Comparison of ENCODE assay signal across 9 mouse cellular contexts in genomic region chr19:45953286-45953685, GRCm38 (mm10). TPM values are rescaled to one million over a fixed set of nuclear protein-coding genes. Genes with fewer than 3 reads are reported as not detected.
DNase-seq lines count a peak whose midpoint lies in the region; ATAC-seq lines count a peak whose summit lies in the region.
"Had no signal": no experiment of that assay in that cellular context is flagged by ENCODE, and none has a peak within 500 bp of the region (broad histone marks: within the 10 kb centered on the region; RNA-seq: fewer than 3 reads in every experiment).

No protein-coding gene starts in this region.

- no peaks in the 10 kb centered on the region for H3K9me3 ChIP-seq in kidney, embryonic 15.5 days (replicated peaks)
- H3K9me3 ChIP-seq: lung, embryonic 15.5 days had no signal

- peak; percentile 12 to 74 for DNase-seq in adrenal gland, adult (ENCODE audit: inconsistent age in 2 of 2, low spot score in 1 of 2)
- DNase-seq in adrenal gland, postnatal 25 days: no peak
- peak; percentile 34 for DNase-seq in kidney, postnatal 10 days
- peak; percentile 37 for DNase-seq in T-cell, adult 2 months (ENCODE audit: low spot score)
- DNase-seq in induced T-regulatory cell, adult 2 months (ENCODE audit: low read depth): peak; percentile 61
- peak; percentile 69 for DNase-seq in retina, postnatal 1 day
- DNase-seq in testis, postnatal 10 days (ENCODE audit: low spot score): no peak

- H3K27me3 ChIP-seq in kidney, embryonic 15.5 days: no peaks in the 10 kb centered on the region
- H3K27me3 ChIP-seq: lung, embryonic 15.5 days had no signal

- H3K27ac ChIP-seq in kidney, embryonic 15.5 days: no peak overlapping the region
- H3K27ac ChIP-seq: lung, embryonic 15.5 days had no signal

- H3K9ac ChIP-seq in kidney, embryonic 15.5 days: no peak overlapping the region
- H3K9ac ChIP-seq: lung, embryonic 15.5 days had no signal

- no peaks in the 10 kb centered on the region for H3K4me1 ChIP-seq in kidney, embryonic 15.5 days
- H3K4me1 ChIP-seq: lung, embryonic 15.5 days had no signal

- no peak overlapping the region for H3K4me3 ChIP-seq in kidney, embryonic 15.5 days (replicated peaks)
- H3K4me3 ChIP-seq: lung, embryonic 15.5 days had no signal

- peaks cover 67% of the 10 kb centered on the region for H3K36me3 ChIP-seq in kidney, embryonic 15.5 days

- 3% methylated on average over 3 of the region's 3 CpGs for WGBS in kidney, embryonic 15.5 days

- ATAC-seq in kidney, embryonic 15.5 days (replicated peaks; ENCODE audit: low FRiP score): no peak

- H3K4me2 ChIP-seq in kidney, embryonic 15.5 days: no peak overlapping the region
- H3K4me2 ChIP-seq: lung, embryonic 15.5 days had no signal

RNA-seq across cellular contexts. Expression of gene Armh3, which starts 45.0 kb away (rescaled TPM):
- total RNA-seq in adrenal gland, postnatal 25 days (2021): 16.9 and 19.7 TPM in 2 replicates
- 18.6 and 18.8 TPM in 2 replicates for polyA plus RNA-seq in kidney, embryonic 15.5 days (2015; fragmentation: Nextera tagmentation; extraction: Ambion mirVana)

RNA-seq across cellular contexts. Expression of gene Hps6, which starts 50.0 kb away (rescaled TPM):
- total RNA-seq in adrenal gland, postnatal 25 days (2021): 19.9 and 26.3 TPM in 2 replicates
- polyA plus RNA-seq in kidney, embryonic 15.5 days (2015; fragmentation: Nextera tagmentation; extraction: Ambion mirVana): 8.3 and 8.9 TPM in 2 replicates

Comparison
In these comparisons a context has a peak if more than half of its experiments do, and no peak if none do; other contexts are left out.
1. DNase-seq: peak in adrenal gland, adult (2 of 2), kidney, postnatal 10 days (single experiment), T-cell, adult 2 months (single experiment), induced T-regulatory cell, adult 2 months (single experiment) and retina, postnatal 1 day (single experiment); none in adrenal gland, postnatal 25 days (single experiment) and testis, postnatal 10 days (single experiment).